Mouse (Mus musculus): Measurements from ENCODE around the gene Imp3.
"Not testable (repeated sequence)": the region's sequence is repeated elsewhere in the genome, so short reads cannot be mapped to it uniquely, and the experiment has no call there.

Gene Imp3

GRCm38 (mm10) chr9:56922746-56923145 lies 14.5 kb upstream of the Imp3 start:
- no peak for DNase-seq (ENCODE audit: low spot score in 2 of 2)

DNA sequence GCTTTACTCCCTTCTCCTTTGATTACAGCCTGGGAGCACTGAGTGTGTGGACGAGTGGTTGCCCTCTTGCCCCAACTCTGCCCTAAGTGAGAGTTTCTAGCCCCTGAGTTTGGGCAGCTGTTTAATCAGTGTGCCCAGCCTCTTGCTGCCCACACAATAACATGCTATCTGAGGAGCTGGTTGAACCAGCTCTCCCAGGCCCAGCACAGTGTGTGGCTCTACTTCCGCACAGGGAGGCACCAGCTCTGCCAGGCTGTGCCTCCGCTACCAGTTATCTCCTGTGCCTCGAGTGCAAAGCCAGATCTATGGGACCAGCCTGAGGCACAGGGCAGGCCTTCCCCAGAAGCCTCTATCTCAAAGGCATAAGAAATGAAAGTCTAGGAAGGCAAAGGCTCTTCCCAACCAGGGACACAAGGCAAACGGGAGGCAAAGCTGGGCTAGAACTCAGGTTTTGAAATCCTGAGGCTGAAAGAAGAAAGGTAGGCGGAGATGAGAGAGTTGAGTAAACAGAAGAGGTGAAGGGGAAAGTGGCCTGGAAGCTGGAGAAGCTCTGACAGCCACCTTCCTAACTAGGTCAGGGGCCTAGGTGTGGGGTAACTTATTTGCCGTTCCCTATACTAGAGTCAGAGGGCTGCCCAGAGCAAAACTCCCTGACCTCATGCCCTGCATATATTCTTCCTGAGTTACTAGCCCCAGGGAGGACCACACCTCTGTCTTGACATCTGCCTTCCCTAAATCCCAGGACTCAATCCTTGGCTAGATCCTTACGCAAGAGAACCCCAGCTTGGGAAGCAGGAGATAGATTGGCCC lies 13.2 kb upstream of the Imp3 start:
- DNase-seq (ENCODE audit: low spot score in 2 of 2): no peak

- peak in 1 of 2 experiments; percentile 17 for DNase-seq (ENCODE audit: low spot score in 2 of 2)
Observed at GRCm38 (mm10) chr9:56924651-56925027, 12.6 kb upstream of the Imp3 start.

- DNase-seq (ENCODE audit: low spot score in 2 of 2): no peak
Observed at GRCm38 (mm10) chr9:56925291-56926024, 11.8 kb upstream of the Imp3 start.

DNA sequence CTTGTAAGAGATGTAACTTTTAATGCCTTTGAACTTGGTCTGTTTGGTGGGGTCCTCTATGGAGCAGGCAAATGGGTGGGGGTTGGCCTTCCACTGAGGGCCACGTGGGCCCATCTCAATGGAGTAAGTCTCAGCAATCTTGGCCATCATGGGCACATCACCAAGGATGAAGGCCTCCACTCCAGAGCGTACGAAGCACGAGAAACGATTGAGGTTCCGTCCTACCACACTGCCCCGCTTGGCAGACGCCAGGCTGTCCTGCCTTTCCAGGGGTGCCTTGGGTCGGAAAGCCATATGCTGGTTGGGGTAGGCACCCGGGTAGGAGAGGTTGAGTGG lies 11.3 kb upstream of the Imp3 start:
- no peak for DNase-seq (ENCODE audit: low spot score in 2 of 2)

DNA sequence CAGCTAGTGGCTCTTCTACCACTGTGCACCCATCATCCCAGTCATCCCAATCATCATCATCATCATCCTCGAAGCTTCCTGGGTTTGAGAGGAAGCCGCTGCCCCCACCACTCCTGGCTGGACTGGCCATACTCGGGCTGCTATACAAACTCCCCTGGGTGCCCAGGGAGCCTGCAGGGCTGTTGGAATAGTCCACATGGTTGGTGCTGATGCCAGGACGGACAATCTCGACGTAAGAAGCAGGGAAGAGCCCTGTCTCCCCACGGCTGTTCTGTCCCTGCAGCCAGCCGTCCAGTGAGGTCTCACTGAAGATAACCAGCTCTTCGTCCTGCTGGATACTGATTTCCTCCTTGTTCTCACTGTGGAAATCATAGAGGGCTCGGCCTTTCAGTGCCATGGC lies 10.9 kb upstream of the Imp3 start:
- no peak for DNase-seq (ENCODE audit: low spot score in 2 of 2)

GRCm38 (mm10) chr9:56927191-56928012 lies 9.9 kb upstream of the Imp3 start:
- no peak for DNase-seq (ENCODE audit: low spot score in 2 of 2)

DNA sequence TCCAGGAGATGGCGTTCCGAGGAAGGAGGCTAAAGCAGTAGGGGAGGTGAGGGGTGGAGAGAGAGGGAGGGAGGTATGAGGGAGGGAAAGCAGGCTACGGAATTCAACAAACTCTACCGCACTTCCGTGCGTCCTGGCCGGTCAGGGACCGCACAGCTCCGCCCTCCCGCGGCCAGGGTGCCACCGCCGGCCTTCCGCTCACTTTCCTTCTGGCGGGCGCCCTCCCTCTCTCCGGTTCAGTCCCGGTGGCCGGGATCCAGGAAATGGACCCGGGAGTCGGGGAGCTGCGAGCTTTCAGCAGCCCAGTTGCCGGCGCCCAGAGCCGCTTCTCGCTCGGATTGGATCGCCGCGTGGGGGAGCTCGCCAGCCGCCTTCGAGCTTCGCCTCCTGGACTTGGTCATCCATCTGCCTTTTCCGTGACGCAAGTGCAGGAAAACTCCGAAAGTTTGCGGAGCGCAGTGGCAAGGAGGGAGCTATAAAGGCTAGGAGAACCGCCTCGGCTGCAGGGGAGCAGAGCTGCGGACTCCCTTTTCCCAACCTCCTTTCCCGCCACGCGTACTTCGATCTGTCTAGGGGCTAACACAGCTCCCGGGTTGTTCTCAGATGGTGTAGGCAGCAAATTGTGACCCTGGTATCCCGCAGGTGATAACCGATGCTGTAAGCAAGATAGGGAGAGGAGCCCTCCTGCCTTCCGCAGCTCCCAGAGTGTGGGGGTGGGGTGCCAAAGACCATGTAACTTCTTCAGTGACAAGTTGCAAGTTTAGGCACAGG lies 9.0 kb upstream of the Imp3 start, which contains the start of gene Snx33:
Gene Snx33, minus strand, starts transcription at position 331 of the 771 bp plus-strand sequence.
- peak; percentile 65 to 75 for DNase-seq (ENCODE audit: low spot score in 2 of 2)

- DNase-seq (ENCODE audit: low spot score in 2 of 2): no peak
Observed at GRCm38 (mm10) chr9:56929496-56929895, 7.8 kb upstream of the Imp3 start.

- DNase-seq (ENCODE audit: low spot score in 2 of 2): no peak
Observed at GRCm38 (mm10) chr9:56930556-56930955, 6.7 kb upstream of the Imp3 start.

- DNase-seq (ENCODE audit: low spot score in 2 of 2): no peak
Observed at GRCm38 (mm10) chr9:56936861-56937222, 433 bp upstream of the Imp3 start.

DNA sequence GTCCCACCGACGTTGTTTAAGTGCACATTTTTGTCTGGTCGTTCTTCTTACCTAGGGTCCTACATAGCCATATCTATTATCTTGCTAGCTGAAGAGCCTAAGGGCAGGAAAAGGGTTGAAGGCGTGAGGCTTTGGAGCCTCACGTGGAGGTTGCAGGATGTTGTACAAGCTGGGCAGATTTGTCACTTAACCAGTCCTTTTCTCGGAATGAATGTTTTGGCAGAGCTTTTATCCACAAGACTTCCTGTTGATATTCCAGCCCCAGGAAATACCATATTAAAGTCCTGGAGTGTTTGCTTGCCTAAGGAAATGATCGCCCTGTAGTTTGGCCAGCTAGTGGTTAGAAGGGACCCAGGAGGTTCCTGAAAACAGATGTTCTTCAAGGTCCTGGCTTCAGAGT lies 1.1 kb downstream of the Imp3 start:
- DNase-seq (ENCODE audit: low spot score in 2 of 2): no peak

- peak in 1 of 2 experiments; percentile 39 for DNase-seq (ENCODE audit: low spot score in 2 of 2)
Observed at GRCm38 (mm10) chr9:56947481-56947880, 10.2 kb downstream of the Imp3 start.

GRCm38 (mm10) chr9:56948699-56949098 lies 11.4 kb downstream of the Imp3 start:
- not testable (repeated sequence) for DNase-seq (ENCODE audit: low spot score in 2 of 2)

- no peak for DNase-seq (ENCODE audit: low spot score in 2 of 2)
Observed at GRCm38 (mm10) chr9:56949767-56950166, 12.5 kb downstream of the Imp3 start.

- peak; percentile 92 to 95 for DNase-seq (ENCODE audit: low spot score in 2 of 2)
Observed at GRCm38 (mm10) chr9:56950414-56951400, 13.4 kb downstream of the Imp3 start, which contains the start of gene Snupn. TSS of gene Snupn (plus strand) at chr9:56950878.

- DNase-seq (ENCODE audit: low spot score in 2 of 2): no peak
Observed at GRCm38 (mm10) chr9:56953562-56953961, 16.3 kb downstream of the Imp3 start.

- DNase-seq (ENCODE audit: low spot score in 2 of 2): no peak
Observed at GRCm38 (mm10) chr9:56956966-56957675, 19.8 kb downstream of the Imp3 start.

DNA sequence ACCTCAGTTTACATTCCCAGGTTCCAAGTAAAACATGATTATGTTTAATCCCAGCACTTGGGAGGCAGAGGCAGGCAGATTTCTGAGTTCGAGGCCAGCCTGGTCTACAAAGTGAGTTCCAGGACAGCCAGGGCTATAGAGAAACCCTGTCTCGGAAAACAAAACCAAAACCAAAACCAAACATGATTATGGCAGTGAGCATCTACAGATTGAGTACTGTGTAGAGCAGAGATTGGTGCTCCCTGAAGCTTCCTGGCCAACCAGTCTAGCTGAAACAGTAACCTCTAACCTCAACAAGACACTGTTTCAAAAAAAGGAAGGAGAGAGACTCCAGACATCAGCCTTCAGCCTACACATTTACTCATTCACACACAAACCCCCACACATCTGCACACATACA lies 21.4 kb downstream of the Imp3 start:
- DNase-seq (ENCODE audit: low spot score in 2 of 2): no peak

DNA sequence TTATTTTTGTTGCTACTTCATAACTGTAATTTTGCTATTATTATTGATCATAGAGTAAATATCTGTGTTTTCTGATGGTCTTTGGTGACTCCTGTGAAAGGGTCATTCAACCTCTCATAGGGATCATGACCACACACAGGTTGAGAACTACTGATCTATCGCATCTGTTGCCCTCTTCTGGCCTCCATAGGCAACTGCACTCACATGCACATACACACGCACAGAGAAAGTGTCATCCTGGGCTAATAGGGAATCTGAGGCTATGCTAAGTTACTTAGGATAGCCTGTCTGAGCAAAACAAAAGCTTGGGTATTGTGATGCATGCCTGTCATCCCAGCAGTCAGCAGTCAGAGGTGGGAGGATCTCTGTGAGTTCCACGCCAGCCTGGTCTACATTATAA lies 24.3 kb downstream of the Imp3 start:
- no peak for DNase-seq (ENCODE audit: low spot score in 2 of 2)

Measured in spleen, postnatal 14 days (tissue).